Mouse (Mus musculus) small intestine, adult 2 months (tissue): ENCODE data around the gene Stip1.
"Not testable (repeated sequence)": the region's sequence is repeated elsewhere in the genome, so short reads cannot be mapped to it uniquely, and the experiment has no call there.

Experiments used
- CTCF ChIP-seq: fragments of 200-500 bp; IDR thresholded peaks from 2 replicates; pipeline ENCODE4 v1.5.1; 2012; ENCODE audit warnings: low read depth, mild to moderate bottlenecking, control low read depth, inconsistent platforms, low read length, moderate library complexity, mixed read lengths; ENCODE audit not compliant: insufficient replicate concordance, insufficient read length; ENCODE audit errors: extremely low read depth
- POLR2A ChIP-seq: fragments of 200-500 bp; IDR thresholded peaks from 2 replicates; pipeline ENCODE4 v1.6.1; 2012; ENCODE audit warnings: low read depth, mild to moderate bottlenecking, control low read depth, inconsistent platforms, low read length, moderate library complexity

- not testable (repeated sequence) for TF ChIP-seq CTCF, POLR2A
Measured at GRCm38 (mm10) chr19:7075336-7075735, 35.6 kb upstream of the Stip1 start.
